Mouse (Mus musculus) embryo, embryonic 9.5 days (tissue): ENCODE data around the gene Gch1.
A peak's percentile ranks its signal among the peaks of the same experiment; 100 is the strongest.

Experiments used
- DNase-seq: peaks from one replicate; pipeline ENCODE4 v3.0.0-alpha.2; 2017; ENCODE audit errors: extremely low spot score

Gch1 gene

GRCm38 (mm10) chr14:47188848-47189634 is at the start of gene Gch1:
Gene Gch1 (minus strand): TSS chr14:47189413.
- DNase-seq: peak; percentile 79

GRCm38 (mm10) chr14:47237286-47237685 is 48.1 kb upstream of the Gch1 start:
- DNase-seq: no peak

- no peak for DNase-seq
These were observed 47.3 kb upstream of the Gch1 start for GRCm38 (mm10) chr14:47236491-47236890.

GRCm38 (mm10) chr14:47234526-47235250 is 45.5 kb upstream of the Gch1 start:
- DNase-seq: no peak

GRCm38 (mm10) chr14:47234032-47234431 is 44.8 kb upstream of the Gch1 start:
- no peak for DNase-seq

- DNase-seq: no peak
These were observed 44.4 kb upstream of the Gch1 start for GRCm38 (mm10) chr14:47233602-47234001.

GRCm38 (mm10) chr14:47229796-47230376 is 40.7 kb upstream of the Gch1 start:
- no peak for DNase-seq

- DNase-seq: no peak
These were observed 36.7 kb upstream of the Gch1 start for GRCm38 (mm10) chr14:47225931-47226330.

- DNase-seq: no peak
These were observed 35.5 kb upstream of the Gch1 start for GRCm38 (mm10) chr14:47224476-47225325.

- no peak for DNase-seq
These were observed 33.6 kb upstream of the Gch1 start for GRCm38 (mm10) chr14:47222631-47223450.

- DNase-seq: no peak
These were observed 32.4 kb upstream of the Gch1 start for GRCm38 (mm10) chr14:47221567-47221966.

GRCm38 (mm10) chr14:47220231-47221025 is 31.2 kb upstream of the Gch1 start:
- DNase-seq: no peak

- no peak for DNase-seq
These were observed 29.8 kb upstream of the Gch1 start for GRCm38 (mm10) chr14:47218766-47219606.

GRCm38 (mm10) chr14:47216541-47216940 is 27.3 kb upstream of the Gch1 start:
- no peak for DNase-seq

GRCm38 (mm10) chr14:47214367-47214766 is 25.2 kb upstream of the Gch1 start:
- DNase-seq: no peak

- no peak for DNase-seq
These were observed 24.1 kb upstream of the Gch1 start for GRCm38 (mm10) chr14:47213305-47213704.

GRCm38 (mm10) chr14:47209669-47210164 is 20.5 kb upstream of the Gch1 start:
- no peak for DNase-seq

- no peak for DNase-seq
These were observed 19.6 kb upstream of the Gch1 start for GRCm38 (mm10) chr14:47208564-47209493.
